Mouse (Mus musculus): ENCODE data around the gene Gpr173.

- TF ChIP-seq CTCF (conservative IDR thresholded peaks at IDR 0.05 in 1 of 2, IDR thresholded peaks at IDR 0.05 in 1 of 2; ENCODE audit: low read depth in 2 of 2, low read length in 2 of 2), result no peak
- TF ChIP-seq EP300 (IDR thresholded peaks at IDR 0.05; ENCODE audit: low read length), result no peak
These were observed 34.7 kb upstream of the Gpr173 start for GRCm38 (mm10) chrX:152403251-152403650.

Measured in CH12.LX (cell line).